Mouse (Mus musculus) erythroblast, embryonic 14.5 days (primary cell): ENCODE measurements at regions not wholly inside any gene's neighbourhood (a gene's known extent, or its start where the extent isn't known, plus 50 kb on each side); places are given as distances from the start of the nearest gene placed in this dataset.

ENCODE experiments used
- GATA1 ChIP-seq: IDR thresholded peaks from 2 replicates; pipeline ENCODE4 v1.6.1; 2012; ENCODE audit warnings: low read length, inconsistent platforms, mixed read lengths
- TAL1 ChIP-seq: IDR thresholded peaks from 3 replicates; pipeline ENCODE4 v1.6.1; 2012; ENCODE audit warnings: low read length, inconsistent platforms, mixed read lengths

DNA sequence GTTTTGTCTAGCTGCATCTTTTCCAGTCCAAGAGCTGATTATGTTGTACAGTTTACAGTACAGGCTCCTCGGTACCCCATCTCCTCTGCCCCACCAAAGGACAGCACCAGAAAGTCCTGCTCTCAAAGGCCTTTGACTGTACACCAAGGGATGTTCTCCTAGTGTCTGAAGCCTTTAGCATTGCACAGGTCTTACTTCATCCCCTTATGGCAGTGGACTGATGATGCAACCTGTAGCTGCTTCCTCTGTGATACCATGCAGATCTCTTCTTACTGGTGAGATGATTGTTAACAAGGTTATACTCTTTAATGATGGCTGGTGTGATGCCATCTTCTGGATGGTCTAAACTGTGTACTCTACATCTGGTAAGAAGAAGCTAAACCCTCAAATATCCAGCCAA lies 260.5 kb upstream of the Trib2 start:
- TF ChIP-seq GATA1 (no peak), TAL1 (no peak)
